Mouse (Mus musculus) CH12.LX (cell line): ENCODE results near the gene Mocs3. TPM values are rescaled to one million over a fixed set of nuclear protein-coding genes. Genes with fewer than 3 reads are reported as not detected.

ENCODE experiments used
- DNase-seq: peaks from one replicate; pipeline ENCODE4 v3.0.0-alpha.2; 2013; ENCODE audit errors: extremely low read depth
- H3K27ac ChIP-seq: 2 replicates; pipeline ENCODE4 v1.5.1; 2012; ENCODE audit warnings: low read depth, mild to moderate bottlenecking, control low read depth, moderate library complexity; ENCODE audit not compliant: insufficient read depth
- H3K27me3 ChIP-seq: replicated peaks from 2 replicates; pipeline ENCODE3; 2012; ENCODE audit warnings: inconsistent platforms
- H3K36me3 ChIP-seq, 2 experiments: replicated peaks in 1 of 2; 2 replicates each; pipeline versions ENCODE3 to v1.6.1; 2012; ENCODE audit warnings: inconsistent platforms in 1 of 2, low read length in 1 of 2, mild to moderate bottlenecking in 1 of 2, mixed read lengths in 1 of 2, moderate library complexity in 1 of 2; ENCODE audit not compliant: control insufficient read depth in 1 of 2, insufficient read depth in 1 of 2
- H3K4me1 ChIP-seq, 2 experiments: 2 replicates each; pipeline ENCODE4 v1.6.1; 2012; ENCODE audit warnings: inconsistent platforms in 1 of 2, moderate library complexity in 1 of 2; ENCODE audit not compliant: insufficient read depth in 2 of 2, control insufficient read depth in 1 of 2
- H3K4me2 ChIP-seq: 2 replicates; pipeline ENCODE4 v1.6.1; 2012; ENCODE audit warnings: low read depth, mild to moderate bottlenecking, control low read depth; ENCODE audit not compliant: poor library complexity, insufficient read depth, severe bottlenecking
- H3K4me3 ChIP-seq, 3 experiments: fragments of 150-350 bp in 1 of 3; sonication (generic) in 1 of 3; replicated peaks in 1 of 3; 2 replicates each; pipeline versions ENCODE3 to v1.5.1; 2011 to 2012; ENCODE audit warnings: low read depth in 2 of 3, low read length in 2 of 3, mild to moderate bottlenecking in 2 of 3, moderate library complexity in 2 of 3, control low read depth in 1 of 3, improper control_type of control experiment in 1 of 3, inconsistent platforms in 1 of 3, mixed read lengths in 1 of 3; ENCODE audit not compliant: poor library complexity in 1 of 3
- H3K79me2 ChIP-seq: replicated peaks from 2 replicates; pipeline ENCODE4 v1.6.1; 2012; ENCODE audit warnings: mild to moderate bottlenecking, moderate library complexity; ENCODE audit not compliant: control insufficient read depth, poor library complexity, insufficient read depth, severe bottlenecking; ENCODE audit errors: extremely low read depth
- H3K9ac ChIP-seq: 2 replicates; pipeline ENCODE4 v1.6.1; 2012; ENCODE audit warnings: low read depth, mild to moderate bottlenecking, control low read depth, moderate library complexity; ENCODE audit not compliant: insufficient read depth
- H3K9me3 ChIP-seq: replicated peaks from 2 replicates; pipeline ENCODE3; 2012; ENCODE audit warnings: low read length, inconsistent platforms, mixed read lengths
- BHLHE40 ChIP-seq: IDR thresholded peaks from 2 replicates; pipeline ENCODE4 v1.6.1; 2011; ENCODE audit warnings: mild to moderate bottlenecking, low read depth, low read length, improper control_type of control experiment
- CHD1 ChIP-seq: IDR thresholded peaks from 2 replicates; pipeline ENCODE4 v1.6.1; 2012; ENCODE audit warnings: low read depth, low read length, improper control_type of control experiment, inconsistent platforms
- CHD2 ChIP-seq: IDR thresholded peaks from 2 replicates; pipeline ENCODE4 v1.6.1; 2011; ENCODE audit warnings: low read length, improper control_type of control experiment
- CTCF ChIP-seq, 2 experiments: IDR thresholded peaks in 1 of 2; conservative IDR thresholded peaks in 1 of 2; 2 replicates each; pipeline ENCODE4 v1.5.1; 2011 to 2012; ENCODE audit warnings: low read depth in 2 of 2, low read length in 2 of 2, improper control_type of control experiment in 1 of 2, inconsistent platforms in 1 of 2, mild to moderate bottlenecking in 1 of 2, moderate library complexity in 1 of 2
- E2F4 ChIP-seq: IDR thresholded peaks from 2 replicates; pipeline ENCODE4 v1.6.1; 2011; ENCODE audit warnings: low read depth, low read length, improper control_type of control experiment; ENCODE audit not compliant: insufficient replicate concordance
- ELF1 ChIP-seq: IDR thresholded peaks from 2 replicates; pipeline ENCODE4 v1.6.1; 2014; ENCODE audit warnings: low read depth, mild to moderate bottlenecking, inconsistent platforms, low read length, improper control_type of control experiment
- EP300 ChIP-seq: IDR thresholded peaks from 2 replicates; pipeline ENCODE4 v1.6.1; 2011; ENCODE audit warnings: low read length, improper control_type of control experiment
- ETS1 ChIP-seq: conservative IDR thresholded peaks from 2 replicates; pipeline ENCODE4 v1.6.1; 2012; ENCODE audit warnings: low read depth, mild to moderate bottlenecking, inconsistent platforms, low read length, improper control_type of control experiment, moderate library complexity
- GABPA ChIP-seq: IDR thresholded peaks from 2 replicates; pipeline ENCODE4 v1.6.1; 2012; ENCODE audit warnings: low read depth, low read length, improper control_type of control experiment, inconsistent platforms; ENCODE audit not compliant: insufficient replicate concordance
- HCFC1 ChIP-seq: IDR thresholded peaks from 2 replicates; pipeline ENCODE4 v1.6.1; 2012; ENCODE audit warnings: low read depth, mild to moderate bottlenecking, inconsistent platforms, low read length, improper control_type of control experiment
- IRF4 ChIP-seq: IDR thresholded peaks from 2 replicates; pipeline ENCODE4 v1.6.1; 2014; ENCODE audit warnings: low read depth, mild to moderate bottlenecking, inconsistent platforms, low read length, improper control_type of control experiment
- JUN ChIP-seq: IDR thresholded peaks from 2 replicates; pipeline ENCODE4 v1.6.1; 2011; ENCODE audit warnings: low read depth, mild to moderate bottlenecking, low read length, improper control_type of control experiment, moderate library complexity; ENCODE audit not compliant: insufficient read depth
- JUND ChIP-seq: conservative IDR thresholded peaks from 2 replicates; pipeline ENCODE4 v1.6.1; 2011; ENCODE audit warnings: low read depth, low read length, improper control_type of control experiment
- KAT2A ChIP-seq: IDR thresholded peaks from 2 replicates; pipeline ENCODE4 v1.6.1; 2012; ENCODE audit warnings: low read length, improper control_type of control experiment, inconsistent platforms; ENCODE audit not compliant: insufficient replicate concordance
- MAFK ChIP-seq: IDR thresholded peaks from 2 replicates; pipeline ENCODE4 v1.6.1; 2011; ENCODE audit warnings: low read length, improper control_type of control experiment; ENCODE audit not compliant: insufficient replicate concordance
- MAX ChIP-seq: IDR thresholded peaks from 2 replicates; pipeline ENCODE4 v1.6.1; 2011; ENCODE audit warnings: low read length, improper control_type of control experiment
- MAZ ChIP-seq: IDR thresholded peaks from 2 replicates; pipeline ENCODE4 v1.6.1; 2012; ENCODE audit warnings: low read depth, mild to moderate bottlenecking, inconsistent platforms, low read length, improper control_type of control experiment, moderate library complexity
- MEF2A ChIP-seq: IDR thresholded peaks from 2 replicates; pipeline ENCODE4 v1.6.1; 2014; ENCODE audit warnings: low read depth, mild to moderate bottlenecking, inconsistent platforms, low read length, improper control_type of control experiment, borderline replicate concordance
- MXI1 ChIP-seq: IDR thresholded peaks from 2 replicates; pipeline ENCODE4 v1.6.1; 2011; ENCODE audit warnings: mild to moderate bottlenecking, low read depth, low read length, improper control_type of control experiment
- MYC ChIP-seq: IDR thresholded peaks from 2 replicates; pipeline ENCODE4 v1.6.1; 2011; ENCODE audit warnings: low read depth, mild to moderate bottlenecking, improper control_type of control experiment, low read length
- NELFE ChIP-seq: IDR thresholded peaks from 2 replicates; pipeline ENCODE4 v1.6.1; 2011; ENCODE audit warnings: low read depth, low read length, improper control_type of control experiment
- NRF1 ChIP-seq: IDR thresholded peaks from 2 replicates; pipeline ENCODE4 v1.6.1; 2014; ENCODE audit warnings: low read depth, mild to moderate bottlenecking, inconsistent platforms, low read length, improper control_type of control experiment, moderate library complexity
- PAX5 ChIP-seq: IDR thresholded peaks from 2 replicates; pipeline ENCODE4 v1.6.1; 2012; ENCODE audit warnings: low read length, inconsistent platforms, mixed read lengths
- POLR2A ChIP-seq: IDR thresholded peaks from 2 replicates; pipeline ENCODE4 v1.6.1; 2011; ENCODE audit warnings: low read depth, mild to moderate bottlenecking, improper control_type of control experiment, low read length
- POLR2AphosphoS2 ChIP-seq: IDR thresholded peaks from 2 replicates; pipeline ENCODE4 v1.6.1; 2011; ENCODE audit warnings: low read depth, low read length, improper control_type of control experiment
- RAD21 ChIP-seq: IDR thresholded peaks from 2 replicates; pipeline ENCODE4 v1.6.1; 2011; ENCODE audit warnings: low read depth, mild to moderate bottlenecking, low read length, improper control_type of control experiment, moderate library complexity
- RCOR1 ChIP-seq: conservative IDR thresholded peaks from 2 replicates; pipeline ENCODE4 v1.6.1; 2012; ENCODE audit warnings: low read depth, mild to moderate bottlenecking, inconsistent platforms, low read length, improper control_type of control experiment
- SIN3A ChIP-seq: IDR thresholded peaks from 2 replicates; pipeline ENCODE4 v1.6.1; 2012; ENCODE audit warnings: low read length, improper control_type of control experiment, inconsistent platforms
- SMC3 ChIP-seq: IDR thresholded peaks from 2 replicates; pipeline ENCODE4 v1.6.1; 2011; ENCODE audit warnings: low read depth, low read length, improper control_type of control experiment
- TBP ChIP-seq: conservative IDR thresholded peaks from 2 replicates; pipeline ENCODE4 v1.6.1; 2011; ENCODE audit warnings: low read depth, low read length, improper control_type of control experiment
- TCF12 ChIP-seq: IDR thresholded peaks from 2 replicates; pipeline ENCODE4 v1.6.1; 2014; ENCODE audit warnings: low read depth, mild to moderate bottlenecking, inconsistent platforms, low read length, improper control_type of control experiment
- UBTF ChIP-seq: IDR thresholded peaks from 2 replicates; pipeline ENCODE4 v1.6.1; 2012; ENCODE audit warnings: low read depth, mild to moderate bottlenecking, inconsistent platforms, low read length, improper control_type of control experiment, moderate library complexity
- USF1 ChIP-seq: IDR thresholded peaks from 2 replicates; pipeline ENCODE4 v1.6.1; 2014; ENCODE audit warnings: low read depth, mild to moderate bottlenecking, inconsistent platforms, low read length, improper control_type of control experiment
- USF2 ChIP-seq: conservative IDR thresholded peaks from 2 replicates; pipeline ENCODE4 v1.6.1; 2011; ENCODE audit warnings: low read depth, low read length, improper control_type of control experiment
- ZC3H11A ChIP-seq: IDR thresholded peaks from 2 replicates; pipeline ENCODE4 v1.6.1; 2012; ENCODE audit warnings: low read depth, mild to moderate bottlenecking, inconsistent platforms, low read length, improper control_type of control experiment
- ZKSCAN1 ChIP-seq: IDR thresholded peaks from 2 replicates; pipeline ENCODE4 v1.6.1; 2012; ENCODE audit warnings: low read depth, inconsistent platforms, low read length, improper control_type of control experiment, borderline replicate concordance
- ZMIZ1 ChIP-seq: IDR thresholded peaks from 2 replicates; pipeline ENCODE4 v1.6.1; 2012; ENCODE audit warnings: low read depth, mild to moderate bottlenecking, inconsistent platforms, low read length, improper control_type of control experiment
- ZNF384 ChIP-seq: IDR thresholded peaks from 2 replicates; pipeline ENCODE4 v1.6.1; 2012; ENCODE audit warnings: low read depth, low read length, improper control_type of control experiment, inconsistent platforms
- dilution Hi-C: fragments of 300-500 bp; cut with MboI; formaldehyde crosslinking; loops from 2 replicates; pipeline ENCODE4 v1.14.3; 2020; ENCODE audit warnings: low sequenced_read_pairs; ENCODE audit not compliant: extremely low pct_unique_long_range_greater_than_20kb, extremely low pct_ligation_motif_present
- in situ Hi-C: fragments of 300-500 bp; cut with MboI; formaldehyde crosslinking; loops from 3 replicates; pipeline ENCODE4 v1.14.3; 2019; ENCODE audit warnings: low sequenced_read_pairs, low pct_ligation_motif_present, low pct_unique_long_range_greater_than_20kb, mixed read lengths
- polyA plus RNA-seq: library from polyadenylated mRNA; unstranded; fragments of >175 nt; gene quantifications from 2 replicates; pipeline ENCODE4 v1.2.1, GENCODE M21; 2012; ENCODE audit warnings: low read depth; ENCODE audit not compliant: insufficient read length
- total RNA-seq, 2 experiments: library from RNA; depleted of rRNA; stranded (reverse); fragments of 300-350 nt in 1 of 2; fragments of >200 nt in 1 of 2; gene quantifications; 2 replicates each; pipeline ENCODE4 v1.2.3; 2012 to 2014

Mocs3 gene
- 10.6 and 13.3 TPM in 2 replicates for total RNA-seq (2012; rRNA removed)
- total RNA-seq (2014; rRNA removed) = 8.0 and 9.5 TPM in 2 replicates
- polyA plus RNA-seq = 7.2 and 7.6 TPM in 2 replicates

- Histone ChIP-seq H3K36me3 (peaks cover 8 to 50% of the 10 kb centered on the region in 2 experiments), H3K9me3 (no peaks in the 10 kb centered on the region), H3K27me3 (no peaks in the 10 kb centered on the region), H3K4me2 (peak within 1 kb of the TSS; percentile 92), H3K9ac (peak within 1 kb of the TSS; percentile 92), H3K79me2 (peaks cover 44% of the 10 kb centered on the region), H3K4me1 (peaks cover 9 to 34% of the 10 kb centered on the region in 2 experiments), H3K4me3 (peak within 1 kb of the TSS; percentile 93 to 99 (median 98)), H3K27ac (peak within 1 kb of the TSS; percentile 32; the same call in 1 of the 2 replicates)
- dilution Hi-C loops = no loop called here
- in situ Hi-C loops = no loop called here
- TF ChIP-seq ZMIZ1 (peak; percentile 85; the same call in 1 of the 2 replicates), BHLHE40 (0 out of 2 replicates have a peak, but pooled peaks have one; percentile 20), MAZ (no peak), TBP (peak; percentile 64; the same call in 1 of the 2 replicates), JUN (no peak), MEF2A (peak; percentile 45; the same call in 1 of the 2 replicates), ETS1 (no peak), NELFE (peak; percentile 90), CHD1 (peak; percentile 93), CTCF (conservative IDR thresholded peaks at IDR 0.05 in 1 of 2, IDR thresholded peaks at IDR 0.05 in 1 of 2; ENCODE audit: low read depth in 2 of 2, low read length in 2 of 2) (no peak), UBTF (no peak), TCF12 (peak; percentile 72), MAX (peak; percentile 50; the same call in 1 of the 2 replicates), SIN3A (peak; percentile 70; the same call in 1 of the 2 replicates), ZNF384 (no peak), MXI1 (peak; percentile 74), KAT2A (peak; percentile 46; the same call in 1 of the 2 replicates), NRF1 (no peak; the same call in 1 of the 2 replicates), RCOR1 (no peak), IRF4 (0 out of 2 replicates have a peak, but pooled peaks have one; percentile 9), MAFK (no peak), PAX5 (no peak), USF2 (no peak), USF1 (no peak), POLR2AphosphoS2 (no peak), ELF1 (peak; percentile 91), MYC (peak; percentile 40; the same call in 1 of the 2 replicates), GABPA (no peak), SMC3 (no peak), ZC3H11A (no peak), CHD2 (no peak), HCFC1 (peak; percentile 86), JUND (no peak), RAD21 (no peak), E2F4 (no peak), EP300 (no peak), ZKSCAN1 (no peak), POLR2A (peak; percentile 93)
- DNase-seq = peak; percentile 85
Observed at GRCm38 (mm10) chr2:168230026-168230728, at the start of gene Mocs3, which contains the start of the genes Gm20716 and Dpm1. Mocs3 (plus strand) TSS chr2:168230622. Gm20716 (minus strand) TSS chr2:168230364. Dpm1 (minus strand) TSS chr2:168230591.
